Mouse (Mus musculus) embryonic facial prominence, embryonic 14.5 days (tissue): ENCODE measurements around the gene Rala. TPM values are rescaled to one million over a fixed set of nuclear protein-coding genes. Genes with fewer than 3 reads are reported as not detected.
A peak's percentile ranks its signal among the peaks of the same experiment; 100 is the strongest.

Experiments used
- ATAC-seq: fragments of 200-750 bp; cut with Nextera tagmentation; 2 replicates; pipeline ENCODE4 v1.8.0; 2017; ENCODE audit warnings: low read depth, moderate number of reproducible peaks, moderate TSS enrichment
- DNase-seq: peaks from one replicate; pipeline ENCODE4 v3.0.0-alpha.2; 2015; ENCODE audit warnings: low spot score
- H3K27ac ChIP-seq: fragments of 300-500 bp; sonication (generic); replicated peaks from 2 replicates; pipeline ENCODE4 v1.5.1; 2014; ENCODE audit warnings: low read depth, mild to moderate bottlenecking, low read length, moderate library complexity
- H3K27me3 ChIP-seq: fragments of 300-500 bp; sonication (generic); replicated peaks from 2 replicates; pipeline ENCODE4 v1.6.1; 2014; ENCODE audit warnings: low read length; ENCODE audit not compliant: control insufficient read depth, insufficient read depth
- H3K36me3 ChIP-seq: fragments of 300-500 bp; sonication (generic); 2 replicates; pipeline ENCODE4 v1.6.1; 2014; ENCODE audit warnings: low read length, mixed read lengths; ENCODE audit not compliant: control insufficient read depth, insufficient read depth
- H3K4me1 ChIP-seq: fragments of 300-500 bp; sonication (generic); 2 replicates; pipeline ENCODE4 v1.6.1; 2014; ENCODE audit warnings: antibody characterized with exemption, low read length; ENCODE audit not compliant: control insufficient read depth, insufficient read depth
- H3K4me2 ChIP-seq: fragments of 300-500 bp; sonication (generic); 2 replicates; pipeline ENCODE4 v1.6.1; 2014; ENCODE audit warnings: low read depth, mild to moderate bottlenecking, low read length, moderate library complexity, mixed read lengths
- H3K4me3 ChIP-seq: fragments of 300-500 bp; sonication (generic); 2 replicates; pipeline ENCODE4 v1.5.1; 2014; ENCODE audit warnings: low read depth, mild to moderate bottlenecking, low read length
- H3K9ac ChIP-seq: fragments of 300-500 bp; sonication (generic); 2 replicates; pipeline ENCODE4 v1.6.1; 2014; ENCODE audit warnings: low read depth, mild to moderate bottlenecking, low read length, moderate library complexity, mixed read lengths
- H3K9me3 ChIP-seq: fragments of 300-500 bp; sonication (generic); 2 replicates; pipeline ENCODE4 v1.6.1; 2016; ENCODE audit warnings: low read length; ENCODE audit not compliant: control insufficient read depth
- WGBS: fragments of 180-500 bp; shearing (Covaris S2); extraction: QIAGEN DNeasy Blood & Tissue Kit; methylation state at CpG from one replicate; pipeline ENCODE4 v1.1.7; 2014; 5-methylcytosine and 5-hydroxymethylcytosine counted together
- polyA plus RNA-seq: library from polyadenylated mRNA; unstranded; fragments of >200 nt; fragmentation: Nextera tagmentation; extraction: Ambion mirVana; gene quantifications from 2 replicates; pipeline ENCODE4 v1.2.1, GENCODE M21; 2014

The Rala gene
- 97.6 and 103 TPM in 2 replicates for polyA plus RNA-seq

GRCm38 (mm10) chr13:17944078-17944917, at the start of gene Rala:
TSS of gene Rala (minus strand) at chr13:17944239.
- Histone ChIP-seq H3K27ac (peak within 1 kb of the TSS; percentile 92), H3K36me3 (no peaks in the 10 kb centered on the region), H3K4me1 (peaks cover 9% of the 10 kb centered on the region), H3K9ac (peak within 1 kb of the TSS; percentile 92), H3K27me3 (no peaks in the 10 kb centered on the region; the same call in 1 of the 2 replicates), H3K4me3 (peak within 1 kb of the TSS; percentile 93), H3K9me3 (no peaks in the 10 kb centered on the region), H3K4me2 (peak within 1 kb of the TSS; percentile 75)
- 23% methylated on average over 21 of the region's 69 CpGs for WGBS
- peak; percentile 100 for ATAC-seq
- peak; percentile 95 for DNase-seq

- DNase-seq (no peak), ATAC-seq (no peak)
- Histone ChIP-seq H3K4me1 (peaks cover 8% of the 10 kb centered on the region; the same call in 1 of the 2 replicates), H3K36me3 (peaks cover 3% of the 10 kb centered on the region; the same call in 1 of the 2 replicates), H3K27me3 (no peaks in the 10 kb centered on the region), H3K4me3 (peak overlapping the region; percentile 85), H3K9me3 (no peaks in the 10 kb centered on the region), H3K27ac (no peak overlapping the region), H3K9ac (peak overlapping the region; percentile 86), H3K4me2 (peak overlapping the region; percentile 80)
- WGBS: 35% methylated on average over 7 of the region's 7 CpGs
Measured at GRCm38 (mm10) chr13:17993515-17993847, 49.4 kb upstream of the Rala start.

GRCm38 (mm10) chr13:17992697-17993514, 48.9 kb upstream of the Rala start, which contains the start of gene Yae1d1:
TSS of gene Yae1d1 (minus strand) at chr13:17993349.
- H3K36me3 ChIP-seq: peaks cover 4% of the 10 kb centered on the region; the same call in 1 of the 2 replicates
- no peaks in the 10 kb centered on the region for H3K27me3 ChIP-seq
- DNase-seq (peak; percentile 94), ATAC-seq (peak; percentile 99)
- H3K9me3 ChIP-seq: no peaks in the 10 kb centered on the region
- H3K4me1 ChIP-seq: peaks cover 8% of the 10 kb centered on the region; the same call in 1 of the 2 replicates
- WGBS: under 1% methylated on average over 41 of the region's 54 CpGs
- H3K27ac ChIP-seq: peak within 1 kb of the TSS; percentile 79
- peak within 1 kb of the TSS; percentile 80 for H3K4me2 ChIP-seq
- peak within 1 kb of the TSS; percentile 85 for H3K4me3 ChIP-seq
- H3K9ac ChIP-seq: peak within 1 kb of the TSS; percentile 86

GRCm38 (mm10) chr13:17992009-17992408, 48.0 kb upstream of the Rala start:
- peak overlapping the region; percentile 85 for H3K4me3 ChIP-seq
- peak overlapping the region; percentile 86; the same call in 1 of the 2 replicates for H3K9ac ChIP-seq
- peak overlapping the region; percentile 80 for H3K4me2 ChIP-seq
- DNase-seq (no peak), ATAC-seq (no peak)
- H3K27me3 ChIP-seq: no peaks in the 10 kb centered on the region
- peaks cover 12% of the 10 kb centered on the region for H3K36me3 ChIP-seq
- WGBS: 71% methylated on average over 4 of the region's 4 CpGs
- no peak overlapping the region for H3K27ac ChIP-seq
- no peaks in the 10 kb centered on the region for H3K9me3 ChIP-seq
- H3K4me1 ChIP-seq: peaks cover 8% of the 10 kb centered on the region; the same call in 1 of the 2 replicates

GRCm38 (mm10) chr13:17983194-17983593, 39.2 kb upstream of the Rala start:
- Histone ChIP-seq H3K4me3 (no peak overlapping the region), H3K4me2 (no peak overlapping the region), H3K4me1 (no peaks in the 10 kb centered on the region), H3K27ac (no peak overlapping the region), H3K36me3 (peaks cover 45% of the 10 kb centered on the region), H3K27me3 (no peaks in the 10 kb centered on the region), H3K9me3 (no peaks in the 10 kb centered on the region), H3K9ac (no peak overlapping the region)
- peak; percentile 28 for DNase-seq
- 49% methylated on average over 4 of the region's 4 CpGs for WGBS
- ATAC-seq: no peak

- Histone ChIP-seq H3K27me3 (no peaks in the 10 kb centered on the region), H3K4me2 (no peak overlapping the region), H3K4me1 (no peaks in the 10 kb centered on the region), H3K9me3 (no peaks in the 10 kb centered on the region), H3K9ac (no peak overlapping the region), H3K27ac (no peak overlapping the region), H3K4me3 (no peak overlapping the region), H3K36me3 (peaks cover 41% of the 10 kb centered on the region)
- 87% methylated on average over 5 of the region's 5 CpGs for WGBS
- DNase-seq: no peak
- ATAC-seq: no peak
Measured at GRCm38 (mm10) chr13:17982634-17983033, 38.6 kb upstream of the Rala start.

- 74% methylated on average over 8 of the region's 8 CpGs for WGBS
- Histone ChIP-seq H3K36me3 (no peaks in the 10 kb centered on the region), H3K4me1 (no peaks in the 10 kb centered on the region), H3K4me3 (no peak overlapping the region), H3K4me2 (no peak overlapping the region), H3K27ac (no peak overlapping the region), H3K9ac (no peak overlapping the region), H3K27me3 (no peaks in the 10 kb centered on the region), H3K9me3 (no peaks in the 10 kb centered on the region)
- no peak for DNase-seq
- no peak for ATAC-seq
Measured at GRCm38 (mm10) chr13:17976854-17977739, 33.1 kb upstream of the Rala start.

- Histone ChIP-seq H3K9me3 (no peaks in the 10 kb centered on the region), H3K9ac (no peak overlapping the region), H3K4me2 (no peak overlapping the region), H3K36me3 (no peaks in the 10 kb centered on the region), H3K27ac (no peak overlapping the region), H3K27me3 (no peaks in the 10 kb centered on the region), H3K4me3 (no peak overlapping the region), H3K4me1 (no peaks in the 10 kb centered on the region)
- WGBS: 44% methylated on average over 2 of the region's 2 CpGs
- ATAC-seq: no peak
- DNase-seq: peak; percentile 8
Measured at GRCm38 (mm10) chr13:17975891-17976290, 31.9 kb upstream of the Rala start.
